Mouse (Mus musculus) limb, embryonic 11.5 days (tissue): ENCODE data around the gene Tectb. TPM values are rescaled to one million over a fixed set of nuclear protein-coding genes. Genes with fewer than 3 reads are reported as not detected.
"Not testable (repeated sequence)": the region's sequence is repeated elsewhere in the genome, so short reads cannot be mapped to it uniquely, and the experiment has no call there.

Experiments
- ATAC-seq: fragments of 200-750 bp; cut with Nextera tagmentation; 2 replicates; pipeline ENCODE4 v1.8.0; 2017; ENCODE audit warnings: low read depth; ENCODE audit not compliant: insufficient number of reproducible peaks, low FRiP score, low TSS enrichment
- DNase-seq: peaks from one replicate; pipeline ENCODE4 v3.0.0-alpha.2; 2015; ENCODE audit warnings: low spot score
- H3K27ac ChIP-seq: fragments of 300-500 bp; sonication (generic); replicated peaks from 2 replicates; pipeline ENCODE4 v1.5.1; 2014; ENCODE audit warnings: low read depth, mild to moderate bottlenecking, low read length
- H3K27me3 ChIP-seq: fragments of 300-500 bp; sonication (generic); 2 replicates; pipeline ENCODE4 v1.6.1; 2014; ENCODE audit warnings: mild to moderate bottlenecking, low read length, mixed read lengths; ENCODE audit not compliant: control insufficient read depth, insufficient read depth
- H3K36me3 ChIP-seq: fragments of 300-500 bp; sonication (generic); 2 replicates; pipeline ENCODE4 v1.6.1; 2014; ENCODE audit warnings: mild to moderate bottlenecking, low read length, moderate library complexity, mixed read lengths; ENCODE audit not compliant: control insufficient read depth, insufficient read depth
- H3K4me1 ChIP-seq: fragments of 300-500 bp; sonication (generic); 2 replicates; pipeline ENCODE4 v1.6.1; 2014; ENCODE audit warnings: low read length, mixed read lengths; ENCODE audit not compliant: control insufficient read depth, insufficient read depth
- H3K4me2 ChIP-seq: fragments of 300-500 bp; sonication (generic); 2 replicates; pipeline ENCODE4 v1.6.1; 2014; ENCODE audit warnings: low read depth, mild to moderate bottlenecking, moderate library complexity; ENCODE audit not compliant: severe bottlenecking
- H3K4me3 ChIP-seq: fragments of 300-500 bp; sonication (generic); 2 replicates; pipeline ENCODE4 v1.5.1; 2014; ENCODE audit warnings: low read depth, low read length
- H3K9ac ChIP-seq: fragments of 300-500 bp; sonication (generic); 2 replicates; pipeline ENCODE4 v1.6.1; 2014; ENCODE audit warnings: mild to moderate bottlenecking, low read length
- H3K9me3 ChIP-seq: fragments of 300-500 bp; sonication (generic); 2 replicates; pipeline ENCODE4 v1.6.1; 2016; ENCODE audit warnings: low read length; ENCODE audit not compliant: control insufficient read depth
- WGBS: fragments of 180-500 bp; shearing (Covaris S2); extraction: QIAGEN DNeasy Blood & Tissue Kit; methylation state at CpG from one replicate; pipeline ENCODE4 v1.1.7; 2014; 5-methylcytosine and 5-hydroxymethylcytosine counted together
- polyA plus RNA-seq: library from polyadenylated mRNA; unstranded; fragments of >200 nt; fragmentation: Nextera tagmentation; extraction: Ambion mirVana; gene quantifications from 2 replicates; pipeline ENCODE4 v1.2.1, GENCODE M21; 2014

Tectb gene
- polyA plus RNA-seq, 1 experiment from 2014 or later, result not detected

GRCm38 (mm10) chr19:55143391-55144300, 36.9 kb upstream of the Tectb start:
- H3K4me2 ChIP-seq, result no peak overlapping the region
- no peak overlapping the region for H3K9ac ChIP-seq
- no peak for ATAC-seq
- no peak overlapping the region for H3K27ac ChIP-seq
- H3K27me3 ChIP-seq, result no peaks in the 10 kb centered on the region
- no peaks in the 10 kb centered on the region for H3K36me3 ChIP-seq
- no peak for DNase-seq
- 66% methylated on average over 11 of the region's 11 CpGs for WGBS
- H3K4me1 ChIP-seq, result no peaks in the 10 kb centered on the region; the same call in 1 of the 2 replicates
- H3K9me3 ChIP-seq, result no peaks in the 10 kb centered on the region
- H3K4me3 ChIP-seq, result no peak overlapping the region

GRCm38 (mm10) chr19:55144691-55145090, 35.8 kb upstream of the Tectb start:
- no peak for DNase-seq
- no peak for ATAC-seq
- no peak overlapping the region for H3K27ac ChIP-seq

GRCm38 (mm10) chr19:55145136-55145535, 35.4 kb upstream of the Tectb start:
- ATAC-seq, result no peak
- no peak overlapping the region for H3K9ac ChIP-seq
- no peaks in the 10 kb centered on the region for H3K27me3 ChIP-seq
- no peaks in the 10 kb centered on the region; the same call in 1 of the 2 replicates for H3K4me1 ChIP-seq
- no peak for DNase-seq
- no peak overlapping the region for H3K4me2 ChIP-seq
- WGBS, result 78% methylated on average over 2 of the region's 2 CpGs
- H3K27ac ChIP-seq, result no peak overlapping the region
- H3K36me3 ChIP-seq, result no peaks in the 10 kb centered on the region
- H3K4me3 ChIP-seq, result no peak overlapping the region
- H3K9me3 ChIP-seq, result no peaks in the 10 kb centered on the region

More at GRCm38 (mm10) chr19:55144691-55145090, 35.8 kb upstream of the Tectb start:
- Histone ChIP-seq H3K9ac (no peak overlapping the region), H3K27me3 (no peaks in the 10 kb centered on the region), H3K4me1 (no peaks in the 10 kb centered on the region; the same call in 1 of the 2 replicates), H3K9me3 (no peaks in the 10 kb centered on the region), H3K4me2 (no peak overlapping the region), H3K36me3 (no peaks in the 10 kb centered on the region), H3K4me3 (no peak overlapping the region)
- WGBS, result 74% methylated on average over 5 of the region's 5 CpGs

- H3K9me3 ChIP-seq, result no peaks in the 10 kb centered on the region
- H3K4me1 ChIP-seq, result no peaks in the 10 kb centered on the region; the same call in 1 of the 2 replicates
- DNase-seq (no peak), ATAC-seq (no peak)
- H3K4me3 ChIP-seq, result no peak overlapping the region
- H3K4me2 ChIP-seq, result no peak overlapping the region
- no peak overlapping the region for H3K27ac ChIP-seq
- no peaks in the 10 kb centered on the region for H3K36me3 ChIP-seq
- WGBS, result 84% methylated on average over 9 of the region's 9 CpGs
- no peak overlapping the region for H3K9ac ChIP-seq
- no peaks in the 10 kb centered on the region for H3K27me3 ChIP-seq
Observed at GRCm38 (mm10) chr19:55147568-55147967, 33.0 kb upstream of the Tectb start.

GRCm38 (mm10) chr19:55148109-55148508, 32.4 kb upstream of the Tectb start:
- 82% methylated on average over 6 of the region's 6 CpGs for WGBS
- Histone ChIP-seq H3K9ac (no peak overlapping the region), H3K9me3 (no peaks in the 10 kb centered on the region), H3K4me3 (no peak overlapping the region), H3K27ac (no peak overlapping the region), H3K36me3 (no peaks in the 10 kb centered on the region), H3K27me3 (no peaks in the 10 kb centered on the region), H3K4me1 (no peaks in the 10 kb centered on the region; the same call in 1 of the 2 replicates), H3K4me2 (no peak overlapping the region)
- ATAC-seq (no peak), DNase-seq (no peak)

- no peaks in the 10 kb centered on the region for H3K9me3 ChIP-seq
- H3K4me3 ChIP-seq, result no peak overlapping the region
- ATAC-seq (no peak), DNase-seq (peak; percentile 54)
- H3K4me2 ChIP-seq, result no peak overlapping the region
- no peaks in the 10 kb centered on the region for H3K36me3 ChIP-seq
- H3K27ac ChIP-seq, result no peak overlapping the region
- H3K27me3 ChIP-seq, result no peaks in the 10 kb centered on the region
- H3K4me1 ChIP-seq, result no peaks in the 10 kb centered on the region; the same call in 1 of the 2 replicates
- H3K9ac ChIP-seq, result no peak overlapping the region
- WGBS, result 39% methylated on average over 6 of the region's 6 CpGs
Observed at GRCm38 (mm10) chr19:55149646-55150045, 30.9 kb upstream of the Tectb start.

GRCm38 (mm10) chr19:55152274-55152673, 28.3 kb upstream of the Tectb start:
- not testable (repeated sequence) for H3K27me3 ChIP-seq, ATAC-seq, H3K4me2 ChIP-seq, H3K4me3 ChIP-seq, H3K9me3 ChIP-seq, H3K9ac ChIP-seq, H3K4me1 ChIP-seq, H3K36me3 ChIP-seq, DNase-seq, H3K27ac ChIP-seq
- WGBS, result 72% methylated on average over 5 of the region's 6 CpGs

- Histone ChIP-seq H3K27ac (no peak overlapping the region), H3K4me1 (no peaks in the 10 kb centered on the region), H3K9ac (no peak overlapping the region), H3K4me3 (no peak overlapping the region), H3K9me3 (no peaks in the 10 kb centered on the region), H3K36me3 (no peaks in the 10 kb centered on the region), H3K27me3 (no peaks in the 10 kb centered on the region), H3K4me2 (no peak overlapping the region)
- no peak for ATAC-seq
- 92% methylated on average over 6 of the region's 6 CpGs for WGBS
- DNase-seq, result no peak
Observed at GRCm38 (mm10) chr19:55152983-55153382, 27.6 kb upstream of the Tectb start.
